Mouse (Mus musculus) bone marrow macrophage, adult 2 months (primary cell): Measurements from ENCODE around the gene 4933424G06Rik. TPM values are rescaled to one million over a fixed set of nuclear protein-coding genes. Genes with fewer than 3 reads are reported as not detected.

Experiments used
- H3K27ac ChIP-seq: 2 replicates; pipeline ENCODE4 v1.5.1; 2012; ENCODE audit warnings: low read depth, low read length; ENCODE audit not compliant: insufficient read depth
- H3K4me1 ChIP-seq: 2 replicates; pipeline ENCODE4 v1.6.1; 2012; ENCODE audit warnings: low read length; ENCODE audit not compliant: control insufficient read depth, insufficient read depth
- H3K4me3 ChIP-seq: 2 replicates; pipeline ENCODE4 v1.5.1; 2012; ENCODE audit warnings: mild to moderate bottlenecking, low read length, moderate library complexity; ENCODE audit not compliant: insufficient read depth
- CTCF ChIP-seq: IDR thresholded peaks from 2 replicates; pipeline ENCODE4 v1.5.1; 2012; ENCODE audit warnings: low read depth, mild to moderate bottlenecking, low read length, moderate library complexity
- POLR2A ChIP-seq: IDR thresholded peaks from 2 replicates; pipeline ENCODE4 v1.6.1; 2012; ENCODE audit warnings: mild to moderate bottlenecking, low read depth, low read length, borderline replicate concordance
- polyA plus RNA-seq: library from polyadenylated mRNA; stranded (reverse); fragments of >200 nt; gene quantifications from 2 replicates; pipeline ENCODE4 v1.2.4, GENCODE M21; 2012; ENCODE audit not compliant: missing spikeins, insufficient read depth, insufficient read length

The 4933424G06Rik gene
- polyA plus RNA-seq, 1 experiment = not detected

- Histone ChIP-seq H3K4me1 (no peaks in the 10 kb centered on the region), H3K4me3 (no peak overlapping the region), H3K27ac (no peak overlapping the region)
- TF ChIP-seq POLR2A = no peak
- no peak for TF ChIP-seq CTCF
Observed at GRCm38 (mm10) chr1:36743046-36743445, 33.1 kb downstream of the 4933424G06Rik start.

- H3K27ac ChIP-seq = no peak overlapping the region
- TF ChIP-seq CTCF = peak; percentile 80
- TF ChIP-seq POLR2A = no peak
- no peaks in the 10 kb centered on the region for H3K4me1 ChIP-seq
- no peak overlapping the region for H3K4me3 ChIP-seq
Observed at GRCm38 (mm10) chr1:36744268-36744944, 34.5 kb downstream of the 4933424G06Rik start.

DNA sequence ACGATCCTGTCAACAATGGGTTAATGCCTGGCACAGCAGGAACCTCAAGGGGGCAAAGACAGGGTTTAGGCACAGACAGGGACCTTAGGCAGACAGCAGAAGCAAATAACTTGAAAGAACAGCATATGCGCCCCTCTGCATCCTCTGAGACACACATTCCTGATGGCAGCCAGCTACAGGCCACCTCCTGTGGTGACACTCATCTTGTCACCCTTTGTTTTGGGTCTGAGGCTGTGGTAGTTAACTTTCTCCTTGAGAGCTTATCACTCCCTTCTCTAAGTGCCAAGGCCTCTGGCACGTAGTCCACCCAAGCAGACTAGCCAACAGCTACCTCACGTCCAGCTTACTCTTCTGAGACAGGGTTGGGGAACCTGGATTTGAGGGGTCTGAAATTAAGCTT, 35.7 kb downstream of the 4933424G06Rik start:
- Histone ChIP-seq H3K4me3 (no peak overlapping the region), H3K4me1 (no peaks in the 10 kb centered on the region), H3K27ac (no peak overlapping the region)
- TF ChIP-seq POLR2A = no peak
- TF ChIP-seq CTCF = no peak

GRCm38 (mm10) chr1:36746452-36746851, 36.5 kb downstream of the 4933424G06Rik start:
- Histone ChIP-seq H3K27ac (no peak overlapping the region), H3K4me3 (no peak overlapping the region), H3K4me1 (no peaks in the 10 kb centered on the region)
- TF ChIP-seq CTCF = peak; percentile 71
- no peak for TF ChIP-seq POLR2A

- H3K4me1 ChIP-seq = peaks cover 13% of the 10 kb centered on the region
- H3K27ac ChIP-seq = peak overlapping the region; percentile 61
- H3K4me3 ChIP-seq = no peak overlapping the region
- TF ChIP-seq POLR2A = no peak
- no peak for TF ChIP-seq CTCF
Observed at GRCm38 (mm10) chr1:36753932-36754675, 44.2 kb downstream of the 4933424G06Rik start.

DNA sequence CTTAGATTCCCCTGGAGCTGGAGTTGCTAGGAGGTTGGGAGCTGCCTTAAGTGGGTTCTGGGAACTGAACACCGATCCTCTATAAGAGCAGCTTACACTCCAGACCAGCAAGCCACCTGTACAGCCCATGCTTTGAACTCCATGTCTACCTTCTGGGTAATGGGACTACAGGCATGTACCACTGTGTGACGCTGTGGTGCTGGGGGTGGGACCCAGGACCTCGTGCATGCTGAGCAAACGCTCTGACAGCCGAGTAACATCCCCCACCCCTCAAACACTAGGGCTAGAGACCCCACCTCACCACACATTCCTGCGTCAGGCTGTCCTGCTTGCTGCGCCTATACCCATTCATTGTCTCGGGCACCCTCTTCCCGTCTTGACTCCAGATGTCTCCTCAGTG, 48.6 kb downstream of the 4933424G06Rik start:
- no peak for TF ChIP-seq CTCF
- no peak for TF ChIP-seq POLR2A
- no peak overlapping the region for H3K27ac ChIP-seq
- no peak overlapping the region for H3K4me3 ChIP-seq
- H3K4me1 ChIP-seq = peaks cover 10% of the 10 kb centered on the region

DNA sequence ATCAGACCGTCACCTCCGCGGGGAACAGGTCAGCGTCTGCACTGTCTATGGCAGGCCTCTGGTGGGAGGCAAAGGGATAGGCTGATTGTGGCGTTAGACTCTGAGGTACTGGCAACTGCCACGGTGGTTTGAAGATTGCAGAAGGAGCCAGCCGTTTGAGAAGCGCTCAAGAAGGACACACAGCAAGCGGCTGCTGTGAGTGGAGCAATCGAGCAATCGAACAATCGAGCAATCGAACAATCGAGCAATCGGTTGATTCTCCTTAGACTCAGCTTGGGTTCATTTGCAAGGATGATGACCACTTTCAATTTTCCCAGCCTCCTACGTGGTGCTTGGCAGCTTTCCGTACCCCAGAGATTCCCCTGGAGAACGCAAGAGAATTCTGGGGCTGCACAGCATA, 49.1 kb downstream of the 4933424G06Rik start:
- peaks cover 5% of the 10 kb centered on the region for H3K4me1 ChIP-seq
- TF ChIP-seq CTCF (no peak), POLR2A (no peak)

GRCm38 (mm10) chr1:36760401-36760800, 50.5 kb downstream of the 4933424G06Rik start:
- H3K4me1 ChIP-seq = no peaks in the 10 kb centered on the region
- no peak overlapping the region for H3K27ac ChIP-seq
- H3K4me3 ChIP-seq = no peak overlapping the region
- TF ChIP-seq POLR2A (no peak), CTCF (no peak)

More for the DNA sequence above, 49.1 kb downstream of the 4933424G06Rik start:
- Histone ChIP-seq H3K27ac (no peak overlapping the region), H3K4me3 (no peak overlapping the region)

- no peak for TF ChIP-seq CTCF
- no peak for TF ChIP-seq POLR2A
- H3K4me3 ChIP-seq = no peak overlapping the region
- no peaks in the 10 kb centered on the region for H3K4me1 ChIP-seq
- no peak overlapping the region for H3K27ac ChIP-seq
Observed at GRCm38 (mm10) chr1:36761061-36761460, 51.1 kb downstream of the 4933424G06Rik start.

DNA sequence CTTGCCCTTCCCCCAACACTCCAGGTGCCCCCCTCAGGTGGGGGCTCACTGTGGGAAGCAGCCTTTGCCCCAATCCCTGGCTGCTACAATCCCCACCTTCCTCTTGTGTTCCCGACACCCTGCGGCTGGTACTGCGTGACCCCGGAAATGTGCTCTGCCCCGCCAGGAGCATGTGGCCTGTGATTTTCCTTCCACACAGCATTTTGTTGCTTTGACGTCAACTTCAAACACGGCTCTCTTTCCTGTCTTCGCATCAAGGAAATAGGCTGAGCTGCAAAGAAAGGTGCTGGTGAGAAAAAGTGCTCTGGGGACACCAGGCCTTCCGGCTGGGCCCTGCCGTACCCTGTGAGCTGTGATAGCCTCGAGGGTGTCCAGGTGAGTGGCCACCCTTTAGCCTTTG, 51.6 kb downstream of the 4933424G06Rik start, which contains the start of gene Zap70:
Gene Zap70, plus strand, starts transcription at position 231 of the 400 bp plus-strand sequence.
- Histone ChIP-seq H3K4me1 (no peaks in the 10 kb centered on the region), H3K27ac (no peak within 1 kb of the TSS), H3K4me3 (no peak within 1 kb of the TSS)
- TF ChIP-seq POLR2A (no peak), CTCF (no peak)

DNA sequence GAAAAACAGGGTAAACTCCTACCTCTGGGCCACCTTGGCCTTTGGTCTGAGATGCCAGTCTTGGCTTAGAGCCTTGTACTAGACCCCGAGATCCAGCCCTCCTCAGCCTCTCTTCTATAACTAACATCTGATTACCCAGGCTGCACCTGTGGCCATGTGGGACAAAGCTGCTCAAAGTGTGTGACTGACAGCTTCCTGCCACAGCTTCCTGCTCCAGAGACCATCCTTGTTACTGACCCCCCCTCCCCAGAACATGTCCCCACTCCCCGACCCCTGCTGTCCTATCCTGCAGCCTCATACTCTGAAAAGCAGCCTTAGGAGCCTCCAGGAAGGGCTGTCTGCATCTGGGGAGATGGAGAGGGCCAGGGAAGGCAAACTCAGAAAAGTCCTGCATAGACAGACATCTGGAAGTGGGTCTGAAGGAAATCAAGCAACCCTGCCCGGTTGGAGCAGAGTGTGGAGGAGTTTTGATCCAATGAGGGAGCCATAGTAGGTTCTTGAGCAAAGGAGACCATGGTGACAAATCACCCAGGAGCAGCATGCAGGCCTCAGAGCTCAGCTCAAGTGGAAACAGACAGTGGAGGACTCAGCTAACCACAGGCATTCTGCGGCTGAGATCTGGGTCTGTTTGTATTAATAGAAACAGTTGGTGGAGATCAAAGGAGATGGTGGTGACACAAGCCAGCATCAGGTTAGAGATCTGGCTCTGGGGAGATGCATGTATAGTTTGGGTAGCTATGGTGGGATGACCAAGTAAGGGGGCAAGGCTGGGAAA, 56.7 kb downstream of the 4933424G06Rik start:
- TF ChIP-seq POLR2A (no peak), CTCF (no peak)
- H3K4me3 ChIP-seq = no peak overlapping the region
- H3K27ac ChIP-seq = no peak overlapping the region
- H3K4me1 ChIP-seq = no peaks in the 10 kb centered on the region
